Mouse (Mus musculus) v-Abl transformed pro-B cells (cell line): ENCODE data around the gene Yy1.
"Not testable (repeated sequence)": the region's sequence is repeated elsewhere in the genome, so short reads cannot be mapped to it uniquely, and the experiment has no call there.

Experiments
- in situ Hi-C, 2 experiments: fragments of 400-800 bp; cut with MboI; formaldehyde crosslinking; loops; one replicate each; pipeline ENCODE4 v1.15.1; 2025; ENCODE audit not compliant: unreplicated experiment in 2 of 2

Gene Yy1

GRCm38 (mm10) chr12:108841181-108841580, 48.4 kb downstream of the Yy1 start:
- in situ Hi-C loops, result no loop called here

DNA sequence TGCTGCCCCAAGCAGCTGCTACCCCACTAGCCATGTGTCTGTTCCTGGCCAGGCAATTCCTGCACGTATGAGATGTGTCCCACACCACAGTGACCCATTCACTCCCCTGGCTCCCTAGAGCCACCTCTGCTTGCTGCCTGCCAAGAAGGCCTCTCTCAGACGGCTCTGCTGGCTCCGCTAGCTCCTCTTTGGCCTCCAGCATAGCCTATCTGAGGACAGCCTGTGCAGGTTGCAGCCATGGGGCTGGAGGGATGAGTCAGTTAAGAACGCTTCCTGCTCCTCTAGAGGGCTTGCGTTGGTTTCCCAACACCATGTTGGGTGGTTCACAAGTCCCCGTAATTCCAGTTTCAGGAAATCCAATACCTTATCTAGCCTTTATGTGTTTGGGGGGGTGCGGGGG, 49.9 kb downstream of the Yy1 start:
- in situ Hi-C loops, result no loop called here

- in situ Hi-C loops, result not testable (repeated sequence)
These were observed 55.3 kb downstream of the Yy1 start for GRCm38 (mm10) chr12:108848033-108848432.

DNA sequence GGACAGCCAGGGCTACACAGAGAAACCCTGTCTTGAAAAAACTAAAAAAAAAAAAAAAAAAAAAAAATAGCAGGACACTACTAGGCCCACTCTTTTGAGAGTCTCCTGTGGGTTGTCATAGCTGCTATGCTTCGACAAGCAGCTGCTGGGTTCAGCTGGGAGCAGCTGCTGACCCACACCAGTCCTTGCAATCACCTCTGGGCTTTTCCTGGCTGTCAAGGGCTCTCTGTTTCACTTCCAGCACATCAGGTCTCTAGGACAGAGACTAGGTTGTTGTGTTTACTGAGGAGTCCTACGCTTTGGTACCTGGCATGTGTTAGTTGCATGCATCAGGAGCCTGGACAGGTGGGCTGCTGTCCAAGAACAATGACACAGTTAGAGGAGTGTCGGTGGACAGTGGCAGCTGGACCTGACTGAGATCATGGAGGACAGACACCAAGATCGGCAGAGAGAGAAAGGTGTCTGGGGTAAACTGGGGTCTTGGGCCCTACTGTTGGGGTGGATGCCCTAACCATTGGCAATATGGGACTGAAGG, 56.8 kb downstream of the Yy1 start:
- in situ Hi-C loops, result no loop called here

DNA sequence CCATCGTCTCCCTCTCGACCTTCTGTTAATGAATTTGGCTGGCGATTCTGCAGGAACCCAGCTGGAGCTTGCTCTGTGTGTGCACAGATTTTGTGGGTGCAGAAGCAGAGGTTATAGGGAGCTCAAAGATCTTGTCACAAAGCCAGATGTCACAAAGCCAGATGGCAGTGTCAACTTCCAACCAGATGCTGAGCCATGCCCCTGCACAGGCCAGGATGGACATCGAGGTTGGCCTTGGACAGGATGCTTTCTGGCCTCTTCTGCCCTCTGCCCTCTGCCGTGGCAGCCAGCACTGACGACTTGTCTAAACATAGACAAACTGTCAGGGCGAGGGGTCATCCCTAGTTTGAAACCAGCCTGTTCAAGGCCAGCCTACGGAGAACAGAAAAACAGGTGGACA, 57.4 kb downstream of the Yy1 start:
- in situ Hi-C loops, result no loop called here

DNA sequence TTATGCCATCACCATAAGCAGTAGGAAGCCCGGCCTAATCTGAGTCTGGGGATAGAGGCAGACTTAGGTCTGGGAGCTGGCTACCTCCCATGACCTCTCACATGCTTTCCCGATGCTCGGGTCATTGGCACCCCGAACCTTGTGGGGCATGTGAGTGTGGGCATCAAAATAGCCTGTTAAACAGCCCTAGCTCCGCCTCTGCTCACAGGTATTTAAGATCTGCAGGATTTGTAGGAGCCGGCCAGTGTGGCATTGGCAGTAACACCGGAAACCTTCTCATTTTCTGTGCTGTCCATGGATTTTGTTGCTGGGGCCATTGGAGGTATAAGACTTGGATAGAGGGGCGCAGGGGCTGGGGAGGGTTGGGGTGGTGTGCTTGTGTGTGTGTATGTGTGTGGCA, 58.1 kb downstream of the Yy1 start:
- in situ Hi-C loops, result no loop called here

GRCm38 (mm10) chr12:108852822-108853221, 60.0 kb downstream of the Yy1 start:
- in situ Hi-C loops, result no loop called here

- in situ Hi-C loops, result no loop called here
These were observed 62.3 kb downstream of the Yy1 start for GRCm38 (mm10) chr12:108855081-108855480.

DNA sequence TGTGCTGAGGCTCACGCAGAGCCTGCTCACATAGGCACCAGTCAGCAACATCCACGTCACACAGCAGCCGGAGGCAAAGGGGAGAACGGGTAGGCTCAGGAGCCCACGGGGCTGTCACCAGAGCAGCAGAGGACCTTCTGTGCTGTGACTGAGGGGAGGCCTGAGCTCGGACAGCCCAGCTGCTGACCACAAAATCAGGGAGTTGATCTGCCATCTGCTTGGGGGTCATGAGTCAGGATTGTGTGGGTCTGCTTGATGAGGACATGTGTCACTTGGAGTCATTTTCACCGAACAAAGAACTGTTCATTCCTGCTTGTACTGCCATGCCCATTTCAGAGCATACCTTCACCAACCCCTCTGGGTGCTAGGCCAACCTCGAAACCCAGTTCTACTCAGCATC, 63.4 kb downstream of the Yy1 start:
- in situ Hi-C loops, result no loop called here

DNA sequence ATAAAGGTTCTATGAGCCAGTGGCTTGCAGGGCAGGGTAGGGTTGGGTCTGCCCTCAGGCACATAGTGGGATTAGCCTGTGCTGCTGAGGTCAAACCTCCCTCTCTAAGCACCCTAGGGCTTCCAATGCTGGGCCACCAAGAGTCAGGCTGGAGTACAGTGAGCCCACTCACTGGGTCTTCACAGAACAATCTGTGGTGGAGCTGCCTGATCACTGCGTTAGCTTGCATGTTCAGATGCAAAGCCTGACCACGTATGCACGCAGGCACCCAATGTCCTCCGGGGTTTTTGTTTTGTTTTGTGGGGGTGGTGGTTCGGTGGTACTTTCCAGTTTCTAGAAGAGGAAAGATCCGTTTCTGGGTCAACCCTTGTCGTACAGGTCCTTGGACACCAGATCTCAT, 64.3 kb downstream of the Yy1 start:
- in situ Hi-C loops, result no loop called here

GRCm38 (mm10) chr12:108857589-108858184, 64.9 kb downstream of the Yy1 start:
- in situ Hi-C loops, result no loop called here

- in situ Hi-C loops, result no loop called here
These were observed 65.7 kb downstream of the Yy1 start for GRCm38 (mm10) chr12:108858486-108858885.

- in situ Hi-C loops, result no loop called here
These were observed 72.3 kb downstream of the Yy1 start for GRCm38 (mm10) chr12:108865007-108865494.

DNA sequence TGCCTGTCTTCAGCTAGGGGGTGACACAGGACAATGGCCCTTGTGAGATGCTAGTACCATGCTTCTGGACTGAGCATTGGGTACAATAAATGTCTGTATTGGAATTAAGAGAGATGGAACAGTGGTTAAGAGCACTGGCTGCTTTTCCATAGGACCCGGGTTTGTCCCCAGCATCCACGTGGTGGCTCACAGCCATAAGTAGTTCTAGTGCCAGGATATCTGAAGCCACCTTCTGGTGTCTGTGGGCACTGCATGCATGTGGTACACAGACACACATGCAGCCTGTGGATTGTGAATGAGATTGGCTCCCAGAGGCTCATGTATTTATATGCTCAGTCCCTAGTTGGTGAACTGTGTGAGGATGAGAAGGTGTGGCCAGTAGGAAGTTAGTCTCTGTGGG, 76.8 kb downstream of the Yy1 start:
- in situ Hi-C loops, result no loop called here
